Mouse (Mus musculus) MEL (cell line): ENCODE measurements around the gene Mcub. TPM values are rescaled to one million over a fixed set of nuclear protein-coding genes. Genes with fewer than 3 reads are reported as not detected.

Experiments used
- DNase-seq: peaks from one replicate; pipeline ENCODE4 v3.0.0; 2011; ENCODE audit warnings: low read depth, low spot score
- H3K27ac ChIP-seq: 2 replicates; pipeline ENCODE4 v1.5.1; 2012; ENCODE audit warnings: low read depth, mild to moderate bottlenecking, control low read depth, low read length, moderate library complexity; ENCODE audit not compliant: control insufficient read depth
- H3K27me3 ChIP-seq, 2 experiments: fragments of 150-350 bp in 1 of 2; sonication (generic) in 1 of 2; 2 replicates each; pipeline ENCODE4 v1.6.1; 2012; ENCODE audit warnings: low read length in 2 of 2, mild to moderate bottlenecking in 2 of 2, improper control_type of control experiment in 1 of 2, moderate library complexity in 1 of 2; ENCODE audit not compliant: insufficient read depth in 2 of 2, control insufficient read depth in 1 of 2
- H3K36me3 ChIP-seq, 2 experiments: 2 replicates each; pipeline ENCODE4 v1.6.1; 2012 to 2014; ENCODE audit warnings: low read length in 2 of 2, improper control_type of control experiment in 1 of 2, inconsistent platforms in 1 of 2, mild to moderate bottlenecking in 1 of 2; ENCODE audit not compliant: insufficient read depth in 2 of 2, control insufficient read depth in 1 of 2
- H3K4me1 ChIP-seq, 2 experiments: fragments of 150-350 bp in 1 of 2; sonication (generic) in 1 of 2; 2 replicates each; pipeline ENCODE4 v1.6.1; 2012; ENCODE audit warnings: low read length in 2 of 2, improper control_type of control experiment in 1 of 2, mild to moderate bottlenecking in 1 of 2; ENCODE audit not compliant: insufficient read depth in 2 of 2, control insufficient read depth in 1 of 2
- H3K4me3 ChIP-seq, 2 experiments: fragments of 150-350 bp in 1 of 2; sonication (generic) in 1 of 2; 2 replicates each; pipeline ENCODE4 v1.5.1; 2012; ENCODE audit warnings: low read depth in 2 of 2, low read length in 2 of 2, mild to moderate bottlenecking in 2 of 2, moderate library complexity in 2 of 2, control low read depth in 1 of 2, improper control_type of control experiment in 1 of 2; ENCODE audit not compliant: control insufficient read depth in 1 of 2, insufficient read depth in 1 of 2
- H3K79me2 ChIP-seq: 2 replicates; pipeline ENCODE4 v1.6.1; 2012; ENCODE audit warnings: mild to moderate bottlenecking, low read length, moderate library complexity; ENCODE audit not compliant: control insufficient read depth, poor library complexity, insufficient read depth
- H3K9ac ChIP-seq: 2 replicates; pipeline ENCODE4 v1.6.1; 2012; ENCODE audit warnings: low read depth, mild to moderate bottlenecking, control low read depth, low read length, moderate library complexity; ENCODE audit not compliant: control insufficient read depth, poor library complexity, severe bottlenecking
- H3K9me3 ChIP-seq: fragments of 150-350 bp; sonication (generic); replicated peaks from 2 replicates; pipeline ENCODE4 v1.6.1; 2012; ENCODE audit warnings: mild to moderate bottlenecking, low read length, improper control_type of control experiment, moderate library complexity; ENCODE audit not compliant: insufficient read depth
- CHD1 ChIP-seq: IDR thresholded peaks from 2 replicates; pipeline ENCODE4 v1.6.1; 2012; ENCODE audit warnings: low read depth, mild to moderate bottlenecking, inconsistent platforms, low read length, improper control_type of control experiment
- CHD2 ChIP-seq: IDR thresholded peaks from 2 replicates; pipeline ENCODE4 v1.6.1; 2011; ENCODE audit warnings: low read length, improper control_type of control experiment
- ELF1 ChIP-seq: IDR thresholded peaks from 2 replicates; pipeline ENCODE4 v1.6.1; 2014; ENCODE audit warnings: low read depth, mild to moderate bottlenecking, inconsistent platforms, low read length, improper control_type of control experiment, moderate library complexity
- HCFC1 ChIP-seq: IDR thresholded peaks from 2 replicates; pipeline ENCODE4 v1.6.1; 2012; ENCODE audit warnings: low read depth, mild to moderate bottlenecking, inconsistent platforms, low read length, improper control_type of control experiment, moderate library complexity
- MAFK ChIP-seq: IDR thresholded peaks from 2 replicates; pipeline ENCODE4 v1.6.1; 2011; ENCODE audit warnings: low read depth, mild to moderate bottlenecking, low read length, improper control_type of control experiment, borderline replicate concordance
- MXI1 ChIP-seq: IDR thresholded peaks from 2 replicates; pipeline ENCODE4 v1.6.1; 2011; ENCODE audit warnings: mild to moderate bottlenecking, low read depth, low read length, improper control_type of control experiment
- MYB ChIP-seq: IDR thresholded peaks from 2 replicates; pipeline ENCODE4 v1.6.1; 2011; ENCODE audit warnings: mild to moderate bottlenecking, low read depth, low read length, improper control_type of control experiment
- NELFE ChIP-seq: IDR thresholded peaks from 2 replicates; pipeline ENCODE4 v1.6.1; 2011; ENCODE audit warnings: low read depth, low read length, improper control_type of control experiment
- NRF1 ChIP-seq: IDR thresholded peaks from 2 replicates; pipeline ENCODE4 v1.6.1; 2014; ENCODE audit warnings: low read depth, mild to moderate bottlenecking, inconsistent platforms, low read length, improper control_type of control experiment, moderate library complexity; ENCODE audit not compliant: poor library complexity, insufficient read depth, severe bottlenecking
- POLR2A ChIP-seq, 2 experiments: IDR thresholded peaks; 2 replicates each; pipeline ENCODE4 v1.6.1; 2011 to 2012; ENCODE audit warnings: low read length in 2 of 2, mild to moderate bottlenecking in 2 of 2, control low read depth in 1 of 2, improper control_type of control experiment in 1 of 2, low read depth in 1 of 2, moderate library complexity in 1 of 2; ENCODE audit not compliant: control insufficient read depth in 1 of 2, insufficient read depth in 1 of 2, poor library complexity in 1 of 2
- SIN3A ChIP-seq: IDR thresholded peaks from 2 replicates; pipeline ENCODE4 v1.6.1; 2012; ENCODE audit warnings: low read length, improper control_type of control experiment, inconsistent platforms
- SMC3 ChIP-seq: IDR thresholded peaks from 2 replicates; pipeline ENCODE4 v1.6.1; 2011; ENCODE audit warnings: low read depth, low read length, improper control_type of control experiment
- TAL1 ChIP-seq: IDR thresholded peaks from 2 replicates; pipeline ENCODE4 v1.6.1; 2012; ENCODE audit warnings: mild to moderate bottlenecking, inconsistent platforms, low read length, moderate library complexity, mixed read lengths
- TCF12 ChIP-seq: IDR thresholded peaks from 2 replicates; pipeline ENCODE4 v1.6.1; 2014; ENCODE audit warnings: low read depth, mild to moderate bottlenecking, inconsistent platforms, low read length, improper control_type of control experiment, moderate library complexity
- USF1 ChIP-seq: IDR thresholded peaks from 2 replicates; pipeline ENCODE4 v1.6.1; 2014; ENCODE audit warnings: low read depth, mild to moderate bottlenecking, inconsistent platforms, low read length, improper control_type of control experiment, moderate library complexity
- ZC3H11A ChIP-seq: IDR thresholded peaks from 2 replicates; pipeline ENCODE4 v1.6.1; 2012; ENCODE audit warnings: low read depth, mild to moderate bottlenecking, inconsistent platforms, low read length, improper control_type of control experiment
- ZMIZ1 ChIP-seq: IDR thresholded peaks from 2 replicates; pipeline ENCODE4 v1.6.1; 2012; ENCODE audit warnings: low read depth, mild to moderate bottlenecking, inconsistent platforms, low read length, improper control_type of control experiment, moderate library complexity
- polyA plus RNA-seq, 2 experiments: library from polyadenylated mRNA; stranded (reverse) in 1 of 2; unstranded in 1 of 2; fragments of >175 nt in 1 of 2; fragments of >200 nt in 1 of 2; gene quantifications; 2 replicates each; pipeline versions ENCODE4 v1.2.1 to v1.2.4; 2012; ENCODE audit warnings: low replicate concordance in 2 of 2, low read depth in 1 of 2; ENCODE audit not compliant: insufficient read length in 2 of 2, insufficient read depth in 1 of 2, missing spikeins in 1 of 2
- total RNA-seq: library from RNA; depleted of rRNA; stranded (reverse); fragments of 300-350 nt; gene quantifications from 2 replicates; pipeline ENCODE4 v1.2.3, GENCODE M21; 2012

Mcub gene
- total and polyA plus RNA-seq, 3 experiments, result not detected

- Histone ChIP-seq H3K27me3 (no peaks in the 10 kb centered on the region), H3K9me3 (no peaks in the 10 kb centered on the region), H3K36me3 (peaks cover 0 to 10% of the 10 kb centered on the region in 2 experiments; a peak in 2 of 4 replicates), H3K79me2 (no peaks in the 10 kb centered on the region), H3K27ac (no peak overlapping the region), H3K4me1 (peaks cover 0 to 18% of the 10 kb centered on the region in 2 experiments; a peak in 3 of 4 replicates), H3K9ac (no peak overlapping the region), H3K4me3 (no peak overlapping the region)
- no peak for DNase-seq
- no peak for TF ChIP-seq MYB
- peak; percentile 57; the same call in 1 of the 2 replicates for TF ChIP-seq USF1
Observed at GRCm38 (mm10) chr3:129903369-129903768, 66.6 kb downstream of the Mcub start.

GRCm38 (mm10) chr3:129901271-129901809 is 68.7 kb downstream of the Mcub start, which contains the start of gene Casp6:
Casp6 (plus strand) TSS chr3:129901425.
- peaks cover 0 to 10% of the 10 kb centered on the region in 2 experiments; a peak in 2 of 4 replicates for H3K36me3 ChIP-seq
- peak within 1 kb of the TSS; percentile 59 for H3K9ac ChIP-seq
- no peaks in the 10 kb centered on the region for H3K9me3 ChIP-seq
- no peak for TF ChIP-seq CHD2
- peak; percentile 77; the same call in 1 of the 2 replicates for TF ChIP-seq MXI1
- TF ChIP-seq ELF1, result peak; percentile 80
- no peak for TF ChIP-seq USF1
- peak; percentile 59; the same call in 1 of the 2 replicates for TF ChIP-seq HCFC1
- peak; percentile 94 for TF ChIP-seq SIN3A
- no peak for TF ChIP-seq NRF1
- TF ChIP-seq POLR2A (IDR thresholded peaks at IDR 0.05; ENCODE audit: control insufficient read depth in 1 of 2, insufficient read depth in 1 of 2, low read depth in 1 of 2, low read length in 2 of 2, poor library complexity in 1 of 2), result peak in 1 of 2 experiments; percentile 48; a peak in 1 of 4 replicates
- no peak for TF ChIP-seq SMC3
- TF ChIP-seq ZMIZ1, result 0 out of 2 replicates have a peak, but pooled peaks have one; percentile 29
- peak; percentile 49 for TF ChIP-seq NELFE
- no peak for TF ChIP-seq TAL1
- no peak for TF ChIP-seq MAFK
- TF ChIP-seq CHD1, result no peak
- TF ChIP-seq TCF12, result 0 out of 2 replicates have a peak, but pooled peaks have one; percentile 14
- no peak for TF ChIP-seq ZC3H11A
- TF ChIP-seq, all 39 proteins: peak for 8
- no peaks in the 10 kb centered on the region for H3K79me2 ChIP-seq
- no peaks in the 10 kb centered on the region for H3K27me3 ChIP-seq
- 0 out of 2 replicates have a peak within 1 kb of the TSS, but pooled peaks have one; percentile 17 for H3K27ac ChIP-seq
- peak within 1 kb of the TSS; percentile 74 to 79 for H3K4me3 ChIP-seq
- peaks cover 0 to 18% of the 10 kb centered on the region in 2 experiments; a peak in 3 of 4 replicates for H3K4me1 ChIP-seq
- DNase-seq, result peak; percentile 91
